Mouse (Mus musculus) stomach, postnatal 0 days (tissue): ENCODE data around the gene Zfp26.

Experiments used
- CTCF ChIP-seq: IDR thresholded peaks from 2 replicates; pipeline ENCODE4 v1.5.1; 2016; ENCODE audit warnings: antibody characterized with exemption, low read depth, mild to moderate bottlenecking, moderate library complexity
- EP300 ChIP-seq: optimal IDR thresholded peaks from 2 replicates; pipeline ENCODE3; 2016; ENCODE audit warnings: antibody characterized with exemption

DNA sequence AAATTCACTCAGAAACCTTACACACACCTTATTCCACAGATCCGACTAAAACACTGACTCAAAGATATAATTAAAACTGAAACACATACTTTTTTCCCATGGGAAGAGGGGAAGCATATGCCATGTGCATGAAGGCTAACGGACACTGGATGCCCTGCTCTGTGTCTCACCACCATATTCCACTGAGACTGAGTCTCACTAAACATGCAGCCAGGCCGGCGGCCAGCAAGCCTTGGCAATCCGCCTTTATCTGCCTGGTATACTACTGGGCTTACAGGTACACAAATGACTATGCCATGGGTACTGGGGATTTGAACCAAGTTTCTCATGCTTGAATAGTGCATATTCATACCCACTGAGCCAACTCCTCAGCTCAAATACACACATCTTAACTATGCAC is 19.4 kb upstream of the Zfp26 start:
- TF ChIP-seq EP300 (no peak), CTCF (no peak)
